Mouse (Mus musculus) spleen, adult 2 months (tissue): ENCODE measurements around the gene Cep131.

Experiments
- CTCF ChIP-seq: fragments of 200-500 bp; IDR thresholded peaks from 2 replicates; pipeline ENCODE4 v1.5.1; 2011; ENCODE audit warnings: mild to moderate bottlenecking, inconsistent platforms; ENCODE audit not compliant: insufficient read depth, insufficient read length, insufficient replicate concordance; ENCODE audit errors: extremely low read depth
- POLR2A ChIP-seq: fragments of 200-500 bp; IDR thresholded peaks from 2 replicates; pipeline ENCODE4 v1.6.1; 2011; ENCODE audit warnings: low read depth, low read length, inconsistent platforms

GRCm38 (mm10) chr11:120045341-120045740, 41.3 kb downstream of the Cep131 start:
- TF ChIP-seq CTCF (no peak), POLR2A (no peak)
